Mouse (Mus musculus): ENCODE results near the gene Mis18a.

DNA sequence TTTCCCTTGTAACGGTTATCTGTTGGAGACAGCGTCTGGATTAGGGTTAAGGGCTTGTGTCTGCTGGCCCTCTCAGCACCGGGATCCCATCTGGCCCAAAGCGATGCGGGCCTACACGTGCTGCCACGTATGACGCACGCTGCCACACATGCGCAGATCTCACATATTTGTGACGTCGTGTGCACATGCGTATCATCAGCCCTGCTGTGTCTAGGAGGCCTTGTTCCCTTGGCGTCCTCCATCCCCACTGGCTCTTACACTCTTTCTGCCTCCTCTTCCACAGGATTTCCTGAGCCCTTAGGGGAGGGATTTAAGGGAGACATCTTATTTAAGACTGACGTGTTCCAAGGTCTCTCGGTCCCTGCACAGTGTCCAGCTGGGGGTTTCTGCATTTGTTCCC is 47.2 kb downstream of the Mis18a start:
- no peak for TF ChIP-seq CTCF (IDR thresholded peaks at IDR 0.05; ENCODE audit: low read depth)
- TF ChIP-seq EP300 (optimal IDR thresholded peaks at IDR 0.05) = no peak

All from stomach, postnatal 0 days (tissue).